Mouse (Mus musculus): ENCODE data around the gene Akna.

DNA sequence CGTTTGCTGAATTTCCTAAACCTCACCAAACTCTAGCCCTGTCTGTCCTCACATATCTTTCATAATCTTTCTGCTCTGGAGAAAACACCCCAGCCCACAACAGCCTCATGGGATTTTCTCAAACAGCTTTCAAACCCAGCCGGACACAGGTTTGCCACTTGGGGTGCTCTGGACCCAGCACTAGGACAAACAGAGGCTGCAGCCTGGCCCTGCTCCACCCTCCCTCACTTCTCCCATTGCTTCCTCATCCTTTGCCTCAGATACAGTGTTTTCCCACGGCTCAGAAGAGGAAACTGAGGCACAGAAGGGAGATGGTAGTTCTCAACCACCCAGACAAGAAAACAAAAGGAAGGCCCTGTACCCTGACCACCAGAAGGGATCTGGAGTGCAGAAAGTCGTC lies 2.5 kb upstream of the Akna start:
- TF ChIP-seq POLR2A (IDR thresholded peaks at IDR 0.05; ENCODE audit: borderline replicate concordance, insufficient read depth, low read length), result no peak
- TF ChIP-seq CTCF (IDR thresholded peaks at IDR 0.05; ENCODE audit: borderline replicate concordance, insufficient read depth, low read depth, low read length), result no peak
